Mouse (Mus musculus) myocyte (in vitro differentiated cells): Measurements from ENCODE around the gene Ntsr1.

Experiments
- CEBPB ChIP-seq: IDR thresholded peaks from 2 replicates; pipeline ENCODE4 v1.6.1; 2011; ENCODE audit warnings: mild to moderate bottlenecking, moderate library complexity; ENCODE audit not compliant: poor library complexity, insufficient read depth, severe bottlenecking
- E2F4 ChIP-seq: IDR thresholded peaks from one replicate; pipeline ENCODE4 v1.6.1; 2011; ENCODE audit warnings: mild to moderate bottlenecking, control low read depth, moderate library complexity; ENCODE audit not compliant: insufficient read depth
- MAX ChIP-seq: IDR thresholded peaks from one replicate; pipeline ENCODE4 v1.6.1; 2011; ENCODE audit warnings: low read depth, mild to moderate bottlenecking, control low read depth
- POLR2A ChIP-seq: IDR thresholded peaks from one replicate; pipeline ENCODE4 v1.6.1; 2011; ENCODE audit warnings: low read depth, mild to moderate bottlenecking, control low read depth, moderate library complexity; ENCODE audit not compliant: insufficient read length
- REST ChIP-seq: IDR thresholded peaks from one replicate; pipeline ENCODE4 v1.6.1; 2011; ENCODE audit warnings: mild to moderate bottlenecking, control low read depth, moderate library complexity; ENCODE audit not compliant: insufficient read depth, insufficient read length
- SRF ChIP-seq: IDR thresholded peaks from one replicate; pipeline ENCODE4 v1.6.1; 2011; ENCODE audit warnings: low read depth; ENCODE audit not compliant: control insufficient read depth, insufficient read length
- USF1 ChIP-seq: IDR thresholded peaks from one replicate; pipeline ENCODE4 v1.6.1; 2011; ENCODE audit warnings: low read depth, mild to moderate bottlenecking, control low read depth, moderate library complexity

DNA sequence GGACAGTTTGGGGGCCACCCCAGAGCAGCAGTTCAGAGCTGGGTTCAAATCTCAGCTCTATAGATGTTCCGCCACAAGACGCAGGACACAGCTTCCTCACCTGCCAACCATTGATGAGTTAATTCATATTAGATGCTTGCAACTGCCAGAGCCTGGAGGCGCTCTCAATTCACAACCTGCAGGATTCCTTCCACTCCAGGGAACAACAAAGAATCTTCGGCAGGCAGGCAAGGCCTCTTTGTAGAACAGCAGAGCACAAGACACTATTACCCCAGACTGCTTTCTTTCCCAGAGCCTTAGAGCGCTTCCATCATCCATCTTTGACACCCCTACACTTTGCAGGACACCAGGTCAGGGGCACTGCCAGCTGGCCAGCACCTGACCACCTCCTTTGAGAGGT is 6.5 kb downstream of the Ntsr1 start:
- TF ChIP-seq POLR2A, result no peak
- no peak for TF ChIP-seq MAX
- TF ChIP-seq E2F4, result no peak
- TF ChIP-seq CEBPB, result no peak
- TF ChIP-seq REST, result no peak
- TF ChIP-seq SRF, result no peak
- TF ChIP-seq USF1, result no peak
